Mouse (Mus musculus) heart, postnatal 14 days (tissue): Measurements from ENCODE around the gene Tex36. TPM values are rescaled to one million over a fixed set of nuclear protein-coding genes. Genes with fewer than 3 reads are reported as not detected.

Experiments
- DNase-seq, 2 experiments: peaks; one replicate each; pipeline ENCODE4 v3.0.0; 2021 to 2022
- intact Hi-C: fragments of 180-260 bp; cut with DNase I; formaldehyde crosslinking; loops from one replicate; pipeline ENCODE4 v1.15.1; 2025
- long read RNA-seq, 2 experiments: library from polyadenylated mRNA; stranded (forward); transcript quantifications; one replicate each; pipeline ENCODE4 v2.0.0; 2021
- total RNA-seq, 2 experiments: library from RNA; stranded (reverse); gene quantifications; 2 replicates each; pipeline ENCODE4 v1.2.3; 2021

Tex36 gene
- total RNA-seq = not detected
- long read RNA-seq, experiment 1 = 0 reads
- long read RNA-seq, experiment 2 = 0 reads

DNA sequence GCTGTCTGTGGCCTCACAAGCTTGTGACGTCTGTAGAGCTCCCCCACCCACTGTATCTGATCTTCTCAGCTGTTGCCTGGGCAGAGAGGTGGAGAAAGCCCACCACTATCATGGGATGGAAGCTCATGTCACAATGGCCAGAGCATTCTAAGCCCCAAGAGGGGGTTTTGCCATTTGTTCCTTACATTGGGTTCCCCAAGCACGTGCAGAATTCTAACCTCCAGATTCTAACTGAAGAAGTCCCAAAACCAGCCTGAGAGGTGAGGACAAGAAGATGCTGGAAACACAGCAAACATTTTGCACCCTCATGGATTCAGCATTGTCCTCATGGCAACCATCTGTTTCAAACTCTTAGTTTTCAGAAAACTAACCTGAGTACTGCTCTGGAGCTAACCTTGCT is at the start of gene Tex36:
Tex36 (minus strand) TSS at position 101 of the 400 bp plus-strand sequence.
- intact Hi-C loops = no loop called here
- DNase-seq = no peak

DNA sequence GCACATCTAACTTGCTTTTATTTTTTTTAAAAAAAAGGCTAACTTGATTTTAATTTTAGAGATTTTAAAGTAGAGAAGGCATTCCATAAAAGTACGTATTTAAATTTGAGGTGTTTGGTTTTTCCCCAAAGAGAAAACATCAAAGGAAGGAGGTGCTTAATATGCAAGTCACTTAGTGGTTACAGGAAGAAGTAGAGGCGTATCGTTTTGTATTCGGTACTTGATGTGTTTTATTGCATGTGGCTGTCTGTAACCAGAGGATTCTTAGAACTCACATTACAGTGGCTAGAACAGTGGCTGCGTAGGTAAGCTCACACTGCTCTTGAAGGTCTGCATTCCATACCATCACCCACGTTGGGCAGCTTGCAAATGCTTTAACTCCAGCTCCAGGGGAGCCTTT is 43.8 kb upstream of the Tex36 start:
- intact Hi-C loops = no loop called here

DNA sequence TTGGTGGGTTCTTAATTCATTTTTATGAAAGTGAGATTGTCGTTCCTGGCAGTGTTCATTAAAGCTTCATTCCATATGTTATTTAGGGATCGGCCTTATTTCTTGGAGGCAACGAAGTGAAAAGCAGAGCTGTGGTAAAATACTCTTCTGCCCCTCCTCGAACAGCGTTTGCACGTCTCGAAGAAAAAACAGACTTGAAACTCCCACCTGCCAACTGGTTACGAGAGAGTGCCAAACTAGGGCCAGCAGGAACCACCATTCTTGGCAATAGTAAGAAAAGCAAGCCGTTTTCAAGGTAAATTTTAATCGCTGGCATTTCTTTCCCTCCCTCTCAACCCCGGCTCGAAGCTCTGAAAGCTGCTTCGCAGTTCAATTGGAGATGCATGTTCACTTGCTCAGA is 36.9 kb upstream of the Tex36 start:
- DNase-seq = no peak

More for the DNA sequence above, 43.8 kb upstream of the Tex36 start:
- no peak for DNase-seq

DNA sequence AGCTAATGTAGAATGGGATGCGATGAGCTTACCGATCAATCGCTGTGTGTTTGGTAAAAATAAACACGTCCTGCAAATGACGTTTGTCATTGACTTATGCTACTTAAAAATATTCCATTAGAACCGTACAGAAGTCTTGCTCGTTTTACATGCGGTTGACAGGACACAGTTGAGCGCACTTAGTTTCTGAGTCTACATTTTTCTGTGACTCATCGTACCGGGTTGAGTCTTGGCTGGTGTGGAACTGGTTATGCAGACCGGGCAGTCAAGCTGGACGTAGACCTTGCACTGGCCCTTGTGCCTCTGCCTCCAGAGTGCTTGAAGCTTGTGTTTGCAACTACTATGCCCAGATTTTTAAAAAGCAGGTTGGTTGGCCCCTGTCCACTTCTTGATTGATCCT is 36.3 kb upstream of the Tex36 start:
- DNase-seq = no peak
- intact Hi-C loops = loop anchor here (5.0 to 10.0 kb wide), 2 partner anchors 601 to 784 kb away; partner anchors contain the start of genes Abraxas2 and Eef1akmt2

More for the DNA sequence above, 36.9 kb upstream of the Tex36 start:
- intact Hi-C loops = loop anchor here (5.0 to 10.0 kb wide), 2 partner anchors 602 to 784 kb away; partner anchors contain the start of genes Abraxas2 and Eef1akmt2

DNA sequence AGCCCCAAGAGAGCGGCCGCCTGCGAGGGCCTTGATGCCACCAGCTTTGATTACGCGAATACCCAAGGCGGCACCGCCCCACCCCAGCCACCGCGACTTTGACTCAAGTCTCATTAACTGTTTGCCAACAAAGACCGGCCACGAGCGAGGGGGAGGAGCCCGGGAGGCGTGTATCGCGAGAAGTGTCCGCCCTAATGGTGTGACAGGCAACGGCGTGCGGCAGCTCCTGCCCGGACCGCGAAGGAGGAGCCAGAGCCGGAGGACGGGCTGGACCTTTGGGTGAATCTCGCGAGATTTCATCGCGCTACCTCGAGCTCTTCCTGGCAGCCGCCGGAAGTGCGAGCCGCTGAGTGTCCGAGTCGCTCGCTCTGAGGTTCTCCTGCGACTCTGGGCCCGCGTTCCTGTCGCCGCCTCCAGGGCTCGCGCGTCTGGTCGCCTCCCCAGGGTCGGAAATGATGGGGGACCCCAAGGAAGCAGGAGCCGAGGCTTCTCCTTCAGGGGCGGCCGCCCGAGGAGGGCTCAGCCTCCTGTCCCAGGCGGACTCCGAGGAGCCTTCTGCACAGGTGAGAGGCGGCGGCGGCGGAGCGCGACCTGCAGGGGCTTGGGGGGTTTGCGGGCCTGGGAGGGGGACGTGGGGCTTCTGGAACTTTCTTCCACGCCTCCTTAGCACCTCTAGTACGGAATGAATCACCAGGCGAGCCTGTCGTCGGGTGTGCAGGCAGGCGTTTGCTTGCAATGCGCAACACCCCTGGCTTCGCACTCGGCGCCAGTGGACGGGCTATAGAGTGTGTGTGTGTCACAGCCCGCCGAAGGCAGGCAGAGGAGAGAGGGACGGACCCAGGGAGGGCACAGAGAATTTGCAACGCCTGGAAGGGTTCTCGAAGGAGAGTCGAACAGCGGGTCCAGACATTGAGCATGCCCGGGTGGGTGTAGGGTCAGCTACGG is 35.7 kb upstream of the Tex36 start, which contains the start of gene Edrf1:
Edrf1 (plus strand) TSS at position 183 of the 945 bp plus-strand sequence.
- intact Hi-C loops = loop anchor here (2.0 to 10.0 kb wide), 3 partner anchors 515 to 783 kb away; partner anchors contain the start of genes Abraxas2, Eef1akmt2 and Fgfr2
- DNase-seq = peak; percentile 96 to 98

DNA sequence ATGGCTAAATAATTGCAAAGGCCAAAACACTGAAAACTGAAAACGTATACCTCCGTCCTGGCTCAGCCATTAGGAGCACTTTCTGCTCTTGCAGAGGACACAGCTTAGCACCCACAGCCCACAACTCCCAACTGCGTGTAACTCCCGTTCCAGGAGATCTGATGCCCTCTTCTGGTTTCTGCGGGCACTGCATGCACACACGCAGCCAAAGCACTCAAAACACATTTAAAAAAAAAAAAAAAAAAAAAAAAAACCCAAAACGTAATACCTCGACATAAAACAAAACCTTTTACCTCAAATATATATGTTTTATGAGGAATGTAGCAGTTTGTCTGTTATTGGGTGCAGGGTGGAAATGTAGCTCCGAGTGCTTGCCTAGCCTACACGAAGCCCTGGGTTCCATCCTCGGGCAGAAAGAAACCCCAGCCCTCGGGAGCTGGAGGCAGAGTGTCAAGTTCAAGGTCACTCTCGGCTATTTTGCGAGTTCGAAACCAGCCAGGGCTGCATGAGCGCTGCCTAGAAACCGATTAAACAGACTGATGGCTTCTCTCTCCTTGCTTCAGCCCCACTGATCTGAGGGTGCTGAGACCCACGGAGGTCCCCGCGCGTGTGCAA is 34.9 kb upstream of the Tex36 start:
- DNase-seq = peak; percentile 87 to 94
- intact Hi-C loops = loop anchor here (2.0 to 10.0 kb wide), 3 partner anchors 514 to 782 kb away; partner anchors contain the start of genes Abraxas2, Eef1akmt2 and Fgfr2

DNA sequence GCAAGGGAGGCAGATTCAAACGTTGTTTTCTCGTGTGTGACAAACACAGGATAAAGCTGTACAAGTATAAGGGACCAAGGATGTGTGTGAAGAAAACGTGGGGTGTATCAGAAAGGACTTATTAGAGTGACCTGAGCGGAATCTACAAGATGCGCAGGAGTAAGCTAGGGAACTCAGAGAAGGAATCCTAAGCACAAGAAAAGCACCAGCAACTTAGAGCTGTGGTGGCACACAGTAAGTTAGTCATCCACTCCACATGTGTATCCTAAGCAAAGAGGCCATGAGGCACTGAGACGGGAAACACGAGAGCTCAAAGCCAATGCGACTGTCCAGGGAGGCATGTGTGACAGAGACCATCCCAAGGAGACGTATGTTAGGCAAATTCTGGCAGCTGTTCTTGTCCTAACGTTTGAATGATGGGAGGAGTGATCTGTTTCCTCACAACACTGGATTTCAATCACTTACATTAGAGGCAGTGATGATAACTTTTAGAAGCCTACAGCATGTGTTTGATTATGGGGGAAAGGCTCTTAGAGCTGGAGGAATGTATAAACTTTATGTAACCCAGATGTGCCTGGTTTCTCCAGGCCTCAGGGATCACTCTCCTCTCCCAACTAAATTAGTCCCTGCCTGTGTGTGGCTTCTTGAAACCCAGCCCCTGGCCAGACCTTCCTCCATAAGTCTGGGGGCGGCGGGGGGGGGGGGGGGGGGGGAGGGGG is 33.1 kb upstream of the Tex36 start:
- intact Hi-C loops = loop anchor here (5.0 to 10.0 kb wide), 2 partner anchors 598 to 780 kb away; partner anchors contain the start of genes Abraxas2 and Eef1akmt2
- no peak for DNase-seq

DNA sequence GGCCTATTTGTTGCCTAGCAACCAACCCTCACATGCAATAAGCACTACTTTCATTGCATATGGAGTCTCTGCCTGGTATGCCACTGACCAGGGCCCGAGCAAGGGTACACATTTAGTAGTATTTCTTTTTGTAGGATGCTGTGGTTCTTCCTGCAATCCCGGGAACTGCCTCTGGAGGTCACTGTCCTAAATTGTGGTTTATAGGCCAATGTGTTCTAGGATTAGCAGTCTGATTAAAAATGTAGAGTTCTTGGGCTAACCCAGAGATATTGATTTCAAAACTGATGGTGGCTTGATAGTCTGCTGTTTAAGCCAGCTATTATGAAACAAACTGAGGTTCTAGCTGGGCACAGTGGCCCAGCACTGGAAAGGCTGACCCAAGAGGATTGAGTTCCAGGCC is 30.5 kb upstream of the Tex36 start:
- intact Hi-C loops = loop anchor here (10.0 kb wide), 1 partner anchor 778 kb away; the partner anchor contains the start of genes Abraxas2 and Eef1akmt2
- DNase-seq = peak; percentile 54 to 69

DNA sequence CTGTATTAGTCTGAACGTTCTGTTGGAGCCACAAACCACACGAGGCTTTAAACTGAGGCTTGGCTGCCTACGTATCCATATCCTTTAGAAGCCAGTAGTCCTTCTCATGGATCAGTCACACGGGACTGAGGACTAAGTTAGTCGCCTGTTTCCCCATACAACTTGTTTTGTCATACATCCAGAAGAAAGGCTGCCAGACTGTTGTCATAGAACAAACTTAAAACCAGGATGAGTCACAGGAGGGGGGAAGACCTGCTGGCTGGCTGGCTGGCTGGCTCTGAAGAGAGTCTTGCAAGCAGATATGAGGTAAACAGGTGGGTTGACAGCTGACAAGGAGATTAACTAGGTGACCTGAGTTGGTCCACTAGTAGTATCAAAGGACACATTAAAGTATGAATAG is 28.9 kb upstream of the Tex36 start:
- no peak for DNase-seq

DNA sequence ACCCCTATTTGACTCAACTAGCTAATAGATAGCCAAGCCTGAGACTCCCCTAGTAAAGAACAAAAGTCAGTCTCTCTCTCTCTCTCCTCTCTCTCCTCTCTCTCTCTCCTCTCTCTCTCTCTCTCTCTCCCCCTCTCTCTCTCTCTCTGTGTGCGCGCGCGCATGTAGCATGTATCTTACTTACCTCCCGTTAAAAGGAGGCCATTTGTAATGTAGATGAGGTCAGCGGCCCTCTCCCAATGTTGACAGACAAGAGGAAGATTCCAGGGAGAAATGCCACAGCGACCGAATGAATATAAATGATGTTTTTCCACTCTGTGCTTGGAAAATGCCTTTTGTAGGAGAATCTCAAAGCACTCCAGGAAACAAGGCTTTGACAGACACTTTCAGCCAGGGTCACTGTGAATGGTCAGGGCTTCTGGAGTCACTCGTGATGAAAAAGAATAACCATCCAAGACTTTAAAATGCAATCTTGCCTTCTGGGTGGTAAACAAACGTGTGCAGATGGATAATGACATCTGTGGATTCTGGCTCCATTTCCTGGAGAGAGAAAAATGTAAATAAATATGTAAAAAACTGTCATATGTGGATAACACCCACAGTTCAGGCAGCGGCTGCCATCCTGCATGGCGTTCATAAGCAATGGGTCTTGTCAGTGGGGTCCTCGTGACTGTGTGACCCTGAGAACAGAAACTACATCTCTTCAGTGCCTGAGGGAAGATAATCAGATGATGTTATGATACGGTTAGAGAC is 25.4 kb upstream of the Tex36 start:
- intact Hi-C loops = no loop called here
- no peak for DNase-seq

More for the DNA sequence above, 28.9 kb upstream of the Tex36 start:
- intact Hi-C loops = loop anchor here (10.0 kb wide), 1 partner anchor 776 kb away; the partner anchor contains the start of genes Abraxas2 and Eef1akmt2

DNA sequence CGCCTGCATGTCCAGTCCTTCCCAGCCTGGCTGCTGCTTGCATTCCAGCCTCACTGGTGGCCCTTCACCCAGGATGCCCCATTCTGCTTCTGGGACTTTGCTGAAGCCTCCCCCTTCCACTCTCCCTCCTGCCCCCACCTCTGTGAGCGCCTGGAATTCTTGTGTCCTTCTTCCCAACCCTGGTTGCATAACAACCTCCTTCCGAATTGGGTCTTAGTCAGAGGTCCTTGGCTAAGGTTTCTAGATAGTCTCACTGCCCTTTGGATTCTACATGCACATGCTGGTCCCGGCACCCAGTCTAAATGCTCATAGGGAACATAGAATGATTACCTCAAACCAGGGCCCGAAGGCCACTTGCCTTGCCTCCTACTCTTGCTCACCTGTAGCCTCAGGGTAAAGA is 21.3 kb upstream of the Tex36 start:
- intact Hi-C loops = no loop called here
- DNase-seq = no peak

DNA sequence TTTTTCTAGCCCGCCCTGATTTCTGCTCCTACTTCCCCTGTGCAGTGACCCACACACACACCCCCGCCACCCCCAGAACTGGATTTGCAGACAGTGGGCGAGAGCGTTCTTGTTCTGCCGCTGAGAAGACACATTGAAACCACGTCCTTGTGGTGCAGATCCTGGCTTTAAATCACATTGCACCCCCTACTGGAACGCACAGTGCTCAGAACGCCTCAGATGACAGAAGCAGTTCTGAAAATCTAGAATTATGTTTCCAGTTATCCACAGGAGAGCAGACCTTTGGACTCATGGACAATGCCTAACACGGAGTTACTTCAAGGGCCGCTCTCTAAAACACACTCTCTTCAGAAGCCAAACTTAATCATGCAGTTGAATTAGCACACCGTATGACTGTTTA is 18.8 kb upstream of the Tex36 start:
- intact Hi-C loops = no loop called here
- peak in 1 of 2 experiments; percentile 10 for DNase-seq

DNA sequence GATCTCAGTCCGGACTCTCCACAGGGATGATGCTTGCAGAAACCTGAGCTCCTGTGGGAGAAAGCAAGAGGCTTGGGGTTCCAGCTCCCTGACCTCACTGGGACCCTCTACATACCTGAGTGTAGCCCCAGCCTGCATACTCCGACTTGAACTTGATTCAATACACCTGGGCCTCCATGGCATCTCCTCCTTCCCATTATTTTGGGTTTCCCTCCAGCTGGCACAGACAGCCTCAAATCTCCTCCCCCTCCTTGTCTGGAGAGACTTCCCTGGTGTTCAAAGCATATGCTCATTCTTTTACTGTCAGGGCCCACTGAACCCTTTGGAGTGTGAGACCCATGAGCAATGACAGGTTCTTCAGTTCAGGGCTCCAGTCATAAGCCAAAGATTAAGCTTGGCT is 11.0 kb upstream of the Tex36 start:
- intact Hi-C loops = no loop called here
- DNase-seq = no peak

DNA sequence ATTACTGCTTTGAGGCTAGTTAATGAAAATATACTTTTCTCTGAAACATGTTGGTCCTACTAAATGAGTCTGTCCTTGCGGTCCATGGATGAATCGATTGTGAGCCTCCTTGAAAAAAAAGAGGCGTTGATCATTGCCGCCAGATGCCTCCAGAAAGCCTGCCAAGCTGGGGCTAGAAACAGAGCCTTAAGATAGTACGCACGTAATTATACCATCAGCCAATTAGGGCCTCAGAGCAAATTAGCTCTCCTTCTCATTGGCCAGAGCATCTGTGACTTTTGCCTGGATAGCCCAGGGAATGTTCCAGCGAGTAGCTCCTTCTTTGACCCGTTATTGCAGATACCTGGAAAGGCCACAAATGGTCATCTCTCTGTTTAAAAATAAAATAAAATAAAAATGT is 7.6 kb upstream of the Tex36 start:
- intact Hi-C loops = no loop called here
- no peak for DNase-seq

DNA sequence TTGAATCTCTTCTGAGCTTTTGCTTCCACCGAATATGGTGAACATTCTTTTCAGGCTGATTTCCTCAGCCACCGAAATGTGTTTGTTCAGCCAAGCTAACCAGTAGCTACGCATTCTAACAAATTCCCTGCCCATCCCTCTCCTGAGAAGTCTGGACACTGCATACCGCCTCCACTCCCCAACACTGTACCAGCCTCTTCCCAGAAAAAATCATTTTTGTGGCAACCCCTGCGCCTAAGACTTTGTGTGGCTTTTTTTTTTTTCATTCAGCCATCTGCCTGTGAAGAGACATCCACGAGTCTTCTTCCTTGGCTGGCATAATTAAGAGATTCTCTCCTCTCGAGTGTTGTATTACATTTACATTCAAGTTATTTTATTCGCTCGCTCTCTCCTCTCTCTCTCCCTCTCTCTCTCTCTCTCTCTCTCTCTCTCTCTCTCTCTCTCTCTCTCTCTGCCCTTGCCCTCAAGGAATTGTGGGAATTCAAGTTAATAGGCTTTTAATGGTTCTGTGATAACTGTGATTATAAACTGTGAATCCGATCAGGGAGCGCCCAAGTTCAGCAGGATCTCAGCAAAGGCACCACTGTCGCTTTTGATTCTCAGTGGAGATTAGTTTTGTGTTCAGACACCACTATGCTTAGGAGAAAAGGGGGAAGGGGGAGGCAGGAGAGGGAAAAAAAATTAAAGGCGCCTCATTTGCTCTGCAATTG is 6.8 kb upstream of the Tex36 start:
- intact Hi-C loops = no loop called here

DNA sequence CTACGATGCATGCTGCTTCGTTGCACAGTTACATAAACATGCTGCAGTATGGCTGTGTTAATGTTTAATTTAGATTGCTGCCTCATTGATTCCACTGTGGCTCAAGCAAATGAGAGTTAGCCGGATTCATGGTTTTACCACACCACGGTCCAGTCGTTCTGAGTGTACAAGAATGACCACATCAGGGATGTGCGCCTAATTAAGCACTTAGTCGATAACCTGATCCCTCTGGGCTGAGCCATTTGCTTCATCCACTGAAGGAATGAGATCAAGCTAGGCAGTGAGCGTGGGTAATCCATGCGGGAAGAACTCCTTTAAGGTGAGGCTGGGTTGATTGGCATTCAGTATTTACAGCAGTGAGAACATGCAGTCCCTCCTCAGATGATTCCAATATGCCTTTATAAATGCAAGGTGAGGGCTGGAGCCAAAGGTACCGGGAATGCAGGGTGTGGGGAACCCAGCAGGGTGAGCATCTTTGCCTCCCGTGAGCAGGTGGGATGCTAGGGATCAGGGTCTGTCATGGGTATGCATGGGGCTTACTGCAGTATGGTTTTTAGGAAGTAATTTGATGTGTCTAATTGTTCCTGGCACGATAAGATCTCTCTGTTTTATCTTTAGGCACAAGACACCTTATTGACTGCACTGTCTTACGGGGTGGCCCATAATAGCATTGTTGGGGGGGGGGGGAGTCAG is 6.1 kb upstream of the Tex36 start:
- DNase-seq = no peak
- intact Hi-C loops = no loop called here

More for the DNA sequence above, 6.8 kb upstream of the Tex36 start:
- no peak for DNase-seq

DNA sequence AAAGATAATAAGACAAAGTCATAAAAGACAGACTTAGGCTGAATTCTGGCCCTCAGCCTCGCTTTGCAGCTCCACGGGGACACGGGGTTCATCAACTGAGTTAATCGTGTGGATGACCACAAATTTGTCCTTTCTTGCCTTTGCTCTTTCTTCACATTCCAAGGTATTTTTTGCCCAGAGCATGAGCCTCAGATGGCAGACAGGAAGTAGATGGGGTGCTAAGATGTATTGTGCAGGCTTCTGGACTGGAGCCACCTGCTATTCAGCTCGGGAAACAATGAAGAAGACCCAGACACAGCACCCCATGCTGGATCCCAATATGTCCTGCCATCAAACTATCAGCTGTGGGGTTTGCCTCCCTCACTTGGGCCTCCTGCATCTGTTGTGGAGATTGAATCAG is 5.4 kb upstream of the Tex36 start:
- intact Hi-C loops = no loop called here
- DNase-seq = no peak

DNA sequence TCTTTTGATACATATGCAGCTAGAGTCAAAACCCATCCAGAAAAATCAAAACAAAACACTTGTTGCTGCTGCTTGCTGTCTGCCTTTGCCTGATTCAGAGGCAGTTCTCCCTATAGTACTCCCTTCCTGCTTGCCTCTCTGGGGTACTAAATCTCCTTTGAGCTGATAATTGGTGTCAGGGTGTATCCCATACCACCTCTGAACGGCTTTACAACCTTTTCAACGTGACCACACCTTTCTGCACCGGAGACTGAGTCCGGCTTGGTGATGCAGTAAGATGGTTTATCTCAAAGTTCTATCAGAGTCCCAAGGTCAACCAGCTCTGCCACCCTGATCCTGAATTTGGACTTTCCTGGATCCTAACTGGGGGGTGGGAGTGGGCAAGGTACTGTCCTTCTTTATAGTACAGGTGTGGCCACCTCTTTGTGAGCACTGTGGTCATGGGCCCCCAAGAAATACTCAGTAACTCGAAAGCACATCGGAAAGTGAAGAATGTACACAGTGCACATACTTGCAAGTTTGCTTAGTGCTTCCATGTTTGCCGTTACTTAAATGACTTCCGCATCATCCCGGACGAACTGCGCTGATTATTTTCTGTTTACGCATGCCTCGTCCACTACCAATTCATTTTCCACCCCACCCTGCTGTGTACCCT is 2.6 kb upstream of the Tex36 start:
- no peak for DNase-seq

More for the DNA sequence above, 2.6 kb upstream of the Tex36 start:
- intact Hi-C loops = no loop called here
